Mouse (Mus musculus) heart, postnatal 14 days (tissue): ENCODE results near the gene Olfr738. TPM values are rescaled to one million over a fixed set of nuclear protein-coding genes. Genes with fewer than 3 reads are reported as not detected.

Source experiments
- DNase-seq, 2 experiments: peaks; one replicate each; pipeline ENCODE4 v3.0.0; 2021 to 2022
- intact Hi-C: fragments of 180-260 bp; cut with DNase I; formaldehyde crosslinking; loops from one replicate; pipeline ENCODE4 v1.15.1; 2025
- long read RNA-seq, 2 experiments: library from polyadenylated mRNA; stranded (forward); transcript quantifications; one replicate each; pipeline ENCODE4 v2.0.0; 2021
- total RNA-seq, 2 experiments: library from RNA; stranded (reverse); gene quantifications; 2 replicates each; pipeline ENCODE4 v1.2.3; 2021

Olfr738 gene
- total RNA-seq, result not detected
- long read RNA-seq, experiment 1, result 0 reads
- long read RNA-seq, experiment 2, result 0 reads

DNA sequence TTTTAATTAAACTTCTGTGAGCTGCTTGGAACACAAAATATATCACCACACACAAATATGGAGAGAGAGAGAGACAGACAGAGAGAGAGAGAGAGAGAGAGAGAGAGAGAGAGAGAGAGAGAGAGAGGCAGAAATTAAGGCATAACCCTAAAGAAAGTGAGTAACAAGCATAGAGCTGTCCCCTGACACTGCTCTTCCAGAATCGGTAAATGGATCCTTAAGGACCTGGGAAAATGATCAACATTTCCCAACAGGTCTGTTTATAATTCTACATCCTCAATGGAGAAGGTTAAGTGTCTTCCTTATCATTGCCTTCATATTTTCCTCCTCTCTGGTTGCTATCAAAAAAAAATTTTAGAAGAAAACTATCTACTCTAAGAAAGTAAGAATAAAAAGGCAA is at the start of gene Olfr738:
Gene Olfr738, plus strand, starts transcription at position 301 of the 400 bp plus-strand sequence.
- intact Hi-C loops, result no loop called here
- no peak for DNase-seq

DNA sequence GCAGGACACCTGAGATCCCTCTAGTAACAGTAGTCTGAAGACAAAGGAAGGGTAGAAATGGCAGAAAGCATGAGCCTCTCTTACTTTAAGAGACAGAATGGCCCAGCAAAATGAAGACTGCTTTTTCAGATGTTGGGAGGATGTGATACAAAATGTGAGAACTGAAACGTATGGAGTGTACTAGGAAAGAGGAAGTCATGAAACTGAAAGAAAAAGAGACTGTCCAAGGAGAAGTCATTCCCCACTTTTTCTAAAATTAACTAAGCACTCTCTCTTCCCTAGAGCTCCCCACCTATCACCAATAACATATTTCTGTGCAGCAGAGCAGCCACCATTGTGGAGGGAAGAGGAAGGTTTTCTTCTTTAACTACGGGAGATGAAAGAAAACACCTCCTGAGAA is 49.8 kb upstream of the Olfr738 start, which contains the start of gene Tlr11:
Gene Tlr11, plus strand, starts transcription at position 322 of the 400 bp plus-strand sequence.
- intact Hi-C loops, result no loop called here
- DNase-seq, result no peak

DNA sequence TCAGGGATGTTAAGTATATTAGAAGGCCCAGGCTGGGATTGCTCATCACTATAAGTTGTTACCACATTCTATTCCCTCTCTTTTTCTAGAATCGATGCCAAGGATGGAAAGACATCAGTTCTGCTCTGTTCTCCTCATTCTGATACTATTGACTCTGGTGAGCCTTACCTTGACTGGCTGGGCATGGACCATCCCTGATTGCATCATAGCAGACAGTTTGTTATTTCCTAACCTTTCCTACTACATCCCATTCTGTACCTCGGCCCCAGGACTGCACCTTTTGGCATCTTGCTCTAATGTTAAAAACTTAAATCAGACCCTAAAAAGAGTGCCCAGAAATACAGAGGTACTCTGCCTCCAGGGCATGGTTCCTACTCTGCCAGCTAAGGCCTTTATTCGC is 46.9 kb upstream of the Olfr738 start:
- DNase-seq, result no peak
- intact Hi-C loops, result no loop called here

DNA sequence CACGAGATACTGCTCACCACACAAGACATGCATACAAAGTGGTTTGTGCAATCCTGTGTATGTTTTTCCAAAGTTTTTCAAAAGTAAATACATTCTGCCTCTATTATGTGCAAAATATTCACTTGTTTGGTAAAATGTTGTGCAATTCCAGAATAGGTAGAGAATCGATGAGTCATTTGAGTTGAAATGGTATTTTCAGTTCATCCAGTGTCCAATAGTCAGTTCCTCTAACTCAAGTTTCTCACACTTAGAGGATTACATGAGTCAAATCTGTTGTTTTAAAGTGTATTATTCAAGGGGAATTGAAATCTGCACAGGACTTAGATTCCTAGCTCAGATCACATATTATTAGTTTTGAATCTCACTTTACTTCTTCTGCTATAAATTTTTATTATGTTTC is 43.8 kb upstream of the Olfr738 start:
- no peak for DNase-seq
- intact Hi-C loops, result no loop called here

DNA sequence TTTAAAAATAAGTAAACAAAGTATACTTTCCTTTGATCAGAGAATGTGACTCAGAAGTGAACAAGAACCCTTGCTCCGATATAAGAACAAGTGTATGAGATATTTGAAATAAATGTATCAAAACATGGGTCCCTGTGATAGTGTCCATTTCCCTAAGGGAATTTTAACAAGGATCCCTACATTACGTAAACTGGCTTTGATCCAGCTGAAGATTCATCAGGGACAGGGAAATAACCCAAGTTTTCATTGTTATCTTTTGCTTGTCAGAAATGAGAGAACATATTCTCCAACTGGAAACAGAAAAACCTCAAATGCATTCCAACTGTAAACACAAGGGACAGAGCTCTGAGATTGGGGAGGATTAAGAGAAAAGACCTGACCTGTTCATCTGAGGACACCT is 26.5 kb upstream of the Olfr738 start, which contains the start of gene Olfr736:
Gene Olfr736, plus strand, starts transcription at position 301 of the 400 bp plus-strand sequence.
- no peak for DNase-seq
- intact Hi-C loops, result no loop called here

DNA sequence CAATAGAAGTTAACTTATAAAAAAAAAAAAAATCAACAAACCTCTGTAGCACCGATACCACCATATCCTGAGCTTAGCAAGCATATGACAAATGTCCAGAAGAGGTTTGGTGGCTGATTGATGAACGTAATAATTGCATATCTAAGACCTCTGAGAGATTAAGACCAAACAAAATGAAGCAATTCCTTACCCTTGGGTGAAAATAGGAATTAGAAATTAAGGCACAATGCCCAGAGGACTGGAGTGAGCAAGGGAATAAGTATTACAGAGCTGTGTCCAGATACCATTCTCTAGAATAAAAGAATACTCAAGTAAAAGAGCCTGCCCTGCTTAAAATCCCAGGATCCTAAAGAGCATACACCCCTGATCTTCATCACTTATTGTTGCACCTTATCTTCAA is 11.0 kb downstream of the Olfr738 start, which contains the start of gene Olfr739:
Gene Olfr739, plus strand, starts transcription at position 301 of the 400 bp plus-strand sequence.
- intact Hi-C loops, result no loop called here
- DNase-seq, result no peak

DNA sequence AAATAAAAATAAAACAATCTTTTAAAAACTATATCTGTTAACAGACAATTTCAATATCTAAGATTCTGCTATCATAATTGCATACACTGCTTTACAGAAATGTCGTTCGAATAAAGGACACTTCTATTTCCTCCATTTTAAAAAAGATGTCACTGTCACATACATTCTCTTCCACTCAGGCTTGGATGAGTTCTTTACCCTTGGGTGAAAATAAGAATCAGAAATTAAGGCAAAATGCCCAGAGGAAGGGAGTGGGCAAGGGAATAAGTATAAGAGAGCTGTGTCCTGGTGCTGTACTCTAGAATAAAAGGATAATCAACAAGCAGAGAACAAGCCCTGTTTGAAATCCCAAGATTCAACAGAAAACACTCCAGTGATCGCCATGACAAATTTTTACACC is 37.9 kb downstream of the Olfr738 start, which contains the start of gene Olfr740:
Gene Olfr740, plus strand, starts transcription at position 301 of the 400 bp plus-strand sequence.
- no peak for DNase-seq
- intact Hi-C loops, result no loop called here

Other genes with a start within 250 kb of the Olfr738 start
- not detected for gene Olfr730, start 219.4 kb upstream of the Olfr738 start, total RNA-seq
- not detected for gene Olfr731, start 165.7 kb upstream of the Olfr738 start, total RNA-seq
- not detected for gene Olfr732, start 123.4 kb upstream of the Olfr738 start, total RNA-seq
- not detected for gene Olfr733, start 106.0 kb upstream of the Olfr738 start, total RNA-seq
- not detected for gene Olfr734, start 80.8 kb upstream of the Olfr738 start, total RNA-seq
- gene Olfr735, start 58.7 kb upstream of the Olfr738 start, total RNA-seq, result not detected
- gene Tlr11, start 49.7 kb upstream of the Olfr738 start, total RNA-seq, result not detected
- not detected for gene Olfr736, start 26.4 kb upstream of the Olfr738 start, total RNA-seq
- gene Olfr739, start 11.1 kb downstream of the Olfr738 start, total RNA-seq, result not detected
- not detected for gene Olfr740, start 38.0 kb downstream of the Olfr738 start, total RNA-seq
- not detected for gene Olfr741, start 65.2 kb downstream of the Olfr738 start, total RNA-seq
- gene Olfr742, start 96.0 kb downstream of the Olfr738 start, total RNA-seq, result not detected
- gene Olfr743, start 114.3 kb downstream of the Olfr738 start, total RNA-seq, result not detected
- gene Olfr744, start 207.3 kb downstream of the Olfr738 start, total RNA-seq, result not detected
- gene Olfr745, start 231.8 kb downstream of the Olfr738 start, total RNA-seq, result not detected
- gene Olfr746, start 239.5 kb downstream of the Olfr738 start, total RNA-seq, result not detected